Mouse (Mus musculus): Measurements from ENCODE around the gene Rnf208.

DNA sequence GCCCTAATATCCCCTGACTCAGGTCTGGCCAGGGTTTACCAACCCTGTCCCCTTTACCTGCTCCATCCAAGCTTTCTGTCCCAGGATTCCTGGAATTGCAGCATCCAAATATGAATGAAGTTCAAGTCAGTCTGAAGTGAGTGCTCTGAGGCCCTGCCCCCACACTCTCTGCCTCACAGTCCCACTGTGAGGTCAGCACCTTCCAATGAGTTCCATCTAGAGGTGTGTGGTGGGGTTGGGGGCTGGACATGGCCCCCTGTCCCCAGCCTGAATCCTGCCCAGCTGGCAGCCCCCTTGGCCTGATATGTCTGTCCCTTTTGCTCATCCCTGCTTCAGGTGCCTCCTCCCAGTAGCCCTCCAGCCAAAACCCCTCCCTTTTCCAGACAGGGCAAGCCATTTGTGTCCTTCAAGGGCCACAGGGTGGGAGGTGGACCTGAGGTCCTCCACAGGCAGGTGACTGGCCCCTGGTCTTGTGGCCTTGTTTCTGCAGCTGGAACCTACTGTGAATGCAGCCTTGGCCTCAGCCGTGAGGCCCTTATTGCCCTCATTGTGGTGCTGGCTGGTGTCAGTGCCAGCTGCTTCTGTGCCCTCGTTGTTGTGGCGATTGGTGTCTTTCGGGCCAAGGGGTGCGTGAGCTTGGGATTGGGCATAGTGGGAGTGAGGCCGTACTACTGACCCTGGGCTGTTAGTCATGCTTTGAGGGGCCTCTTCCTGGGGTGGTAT lies 46.0 kb downstream of the Rnf208 start, which contains the start of gene Tmem210:
- TF ChIP-seq CTCF (conservative IDR thresholded peaks at IDR 0.05; ENCODE audit: low read length) (no peak), NANOG (IDR thresholded peaks at IDR 0.05; ENCODE audit: borderline replicate concordance, low read length) (no peak), POU5F1 (IDR thresholded peaks at IDR 0.05; ENCODE audit: borderline replicate concordance, low read length) (no peak)

Data from E14TG2a.4 (cell line).